21 mouse cellular contexts compared by ENCODE assay signal in the genomic region with DNA sequence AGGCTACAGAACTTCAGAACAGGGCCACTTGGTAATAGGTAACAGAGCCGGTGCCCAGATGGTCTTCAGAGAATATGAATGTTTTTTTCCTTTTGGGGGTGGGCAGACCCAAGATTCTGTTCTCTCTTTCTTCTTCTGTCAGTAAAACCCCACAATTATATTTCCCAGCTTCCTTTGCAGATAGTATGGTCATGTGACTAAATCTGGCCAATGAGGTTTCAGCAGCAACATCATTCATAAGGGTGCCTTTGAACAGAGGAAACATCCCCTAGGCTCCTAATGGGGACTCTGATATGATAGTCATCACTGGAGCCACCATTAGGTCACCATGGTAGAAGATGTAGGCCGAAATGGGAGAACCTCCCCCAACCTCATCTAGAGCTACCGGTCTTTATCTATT. TPM values are rescaled to one million over a fixed set of nuclear protein-coding genes. Genes with fewer than 3 reads are reported as not detected.
"Had no signal": no experiment of that assay in that cellular context is flagged by ENCODE, and none has a peak within 500 bp of the region (broad histone marks: within the 10 kb centered on the region; RNA-seq: fewer than 3 reads in every experiment).

No protein-coding gene starts in this region.

- H3K4me2 ChIP-seq: lung, embryonic 15.5 days; midbrain, embryonic 12.5 days; neural tube, embryonic 12.5 days; stomach, embryonic 15.5 days had no signal

- H3K27ac ChIP-seq: lung, embryonic 15.5 days; midbrain, embryonic 10.5 days; midbrain, embryonic 12.5 days; neural tube, embryonic 12.5 days; stomach, embryonic 15.5 days; stomach, postnatal 0 days had no signal

- H3K4me3 ChIP-seq: lung, embryonic 15.5 days; midbrain, embryonic 10.5 days; midbrain, embryonic 12.5 days; neural tube, embryonic 12.5 days; stomach, embryonic 15.5 days had no signal

- H3K36me3 ChIP-seq: lung, embryonic 15.5 days; midbrain, embryonic 10.5 days; midbrain, embryonic 12.5 days; neural tube, embryonic 12.5 days; stomach, embryonic 15.5 days had no signal

- H3K9me3 ChIP-seq: lung, embryonic 15.5 days; midbrain, embryonic 10.5 days; midbrain, embryonic 12.5 days; neural tube, embryonic 12.5 days; stomach, embryonic 15.5 days had no signal

- H3K9ac ChIP-seq: liver, postnatal 0 days; lung, embryonic 15.5 days; midbrain, embryonic 12.5 days; neural tube, embryonic 12.5 days; stomach, embryonic 15.5 days had no signal

- DNase-seq: liver, postnatal 0 days; lung, adult 2 months; lung, postnatal 14 days; lung, postnatal 4 days; midbrain, embryonic 14.5 days; right cerebral cortex, postnatal 14 days; thymus, adult 2 months; thymus, postnatal 25 days; thymus, postnatal 4 days had no signal

RNA-seq across cellular contexts. Expression of gene Prkag3, which starts 3.8 kb away (rescaled TPM):
- total RNA-seq: megakaryocyte, adult 5-6 weeks; megakaryocyte-erythroid progenitor cell, adult 5-6 weeks had no signal
- polyA plus RNA-seq: midbrain, embryonic 10.5 days; midbrain, embryonic 12.5 days; midbrain, embryonic 14.5 days; midbrain, embryonic 16.5 days; neural tube, embryonic 14.5 days had no signal

RNA-seq across cellular contexts. Expression of gene Wnt6, which starts 18.9 kb away (rescaled TPM):
- total RNA-seq: megakaryocyte-erythroid progenitor cell, adult 5-6 weeks; neutrophil, adult 5-6 weeks had no signal
- polyA plus RNA-seq: neural tube, embryonic 14.5 days had no signal

RNA-seq across cellular contexts. Expression of gene Wnt10a, which starts 38.5 kb away (rescaled TPM):
- total RNA-seq: megakaryocyte, adult 5-6 weeks; megakaryocyte-erythroid progenitor cell, adult 5-6 weeks; neutrophil, adult 5-6 weeks had no signal
- polyA plus RNA-seq: lung, postnatal 0 days; neural tube, embryonic 14.5 days had no signal
